Mouse (Mus musculus): ENCODE results near the gene Foxk1. TPM values are rescaled to one million over a fixed set of nuclear protein-coding genes. Genes with fewer than 3 reads are reported as not detected.

The Foxk1 gene
- polyA plus RNA-seq, 1 experiment from 2014 or later, result 3.3 TPM

- H3K27ac ChIP-seq, result no peak overlapping the region
- no peaks in the 10 kb centered on the region for H3K27me3 ChIP-seq (ENCODE audit: insufficient read depth, poor library complexity, severe bottlenecking)
Observed at GRCm38 (mm10) chr5:142374343-142374742, 27.0 kb upstream of the Foxk1 start.

GRCm38 (mm10) chr5:142375641-142376040 is 25.7 kb upstream of the Foxk1 start:
- 93% methylated on average over 5 of the region's 5 CpGs for WGBS
- no peak overlapping the region for H3K4me3 ChIP-seq
- no peak for DNase-seq (ENCODE audit: low spot score)
- peaks cover 10% of the 10 kb centered on the region for H3K4me1 ChIP-seq
- H3K9me3 ChIP-seq, result no peaks in the 10 kb centered on the region
- H3K27ac ChIP-seq, result no peak overlapping the region
- H3K27me3 ChIP-seq (ENCODE audit: insufficient read depth, poor library complexity, severe bottlenecking), result no peaks in the 10 kb centered on the region
- H3K36me3 ChIP-seq, result no peaks in the 10 kb centered on the region

More at GRCm38 (mm10) chr5:142374343-142374742, 27.0 kb upstream of the Foxk1 start:
- 79% methylated on average over 9 of the region's 9 CpGs for WGBS
- H3K36me3 ChIP-seq, result 0 out of 2 replicates have a peak, but pooled peaks cover 6% of the 10 kb centered on the region
- H3K4me3 ChIP-seq, result no peak overlapping the region
- DNase-seq (ENCODE audit: low spot score), result no peak
- H3K9me3 ChIP-seq, result no peaks in the 10 kb centered on the region
- H3K4me1 ChIP-seq, result peaks cover 10% of the 10 kb centered on the region

- Histone ChIP-seq H3K4me3 (no peak overlapping the region), H3K4me1 (peaks cover 8% of the 10 kb centered on the region), H3K27ac (no peak overlapping the region), H3K9me3 (no peaks in the 10 kb centered on the region), H3K36me3 (no peaks in the 10 kb centered on the region), H3K27me3 (ENCODE audit: insufficient read depth, poor library complexity, severe bottlenecking) (no peaks in the 10 kb centered on the region)
- DNase-seq (ENCODE audit: low spot score), result no peak
- WGBS, result 86% methylated on average over 6 of the region's 6 CpGs
Observed at GRCm38 (mm10) chr5:142376071-142376470, 25.2 kb upstream of the Foxk1 start.

DNA sequence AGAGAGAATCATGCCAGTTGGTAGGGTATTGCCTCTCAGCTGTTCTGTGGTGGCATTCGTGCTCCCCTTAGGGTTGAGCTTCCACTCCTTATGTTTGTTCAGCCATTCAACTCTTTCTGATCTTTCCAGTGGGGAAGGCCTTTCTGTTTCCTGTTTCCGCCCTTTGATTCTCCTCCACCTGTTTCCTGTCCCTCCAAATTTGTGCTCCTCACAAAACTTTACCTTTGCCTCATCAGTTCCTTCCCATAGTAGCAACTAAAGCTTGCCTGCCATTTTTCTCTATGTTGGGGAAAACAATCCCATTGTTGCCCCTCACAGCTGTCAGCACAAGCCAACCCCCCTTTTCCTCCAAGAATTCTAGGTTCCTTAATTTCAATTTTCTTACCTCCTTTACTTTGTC is 23.2 kb upstream of the Foxk1 start:
- WGBS, result 68% methylated on average over 2 of the region's 2 CpGs

DNA sequence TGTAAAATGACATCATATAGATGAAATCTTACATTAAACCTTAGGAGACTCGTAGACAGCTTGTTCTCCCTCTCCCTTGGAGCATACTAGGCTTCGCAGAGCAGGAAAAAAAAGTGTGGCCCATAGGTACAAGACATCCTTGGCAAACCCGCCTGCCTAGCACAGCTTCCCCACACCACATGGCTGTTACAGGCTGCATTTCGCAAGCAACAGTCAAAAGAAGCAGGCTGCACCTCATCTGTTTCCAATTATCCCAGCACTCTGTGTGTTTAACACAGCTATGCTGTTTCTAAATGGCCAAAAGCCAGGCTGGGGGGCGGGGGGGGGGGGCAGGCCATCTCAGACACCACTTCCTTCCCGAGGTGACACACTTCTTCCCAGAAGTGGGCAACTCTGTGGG is 20.8 kb upstream of the Foxk1 start:
- H3K9me3 ChIP-seq, result no peaks in the 10 kb centered on the region
- H3K27ac ChIP-seq, result no peak overlapping the region
- no peaks in the 10 kb centered on the region for H3K36me3 ChIP-seq
- H3K4me1 ChIP-seq, result peaks cover 9% of the 10 kb centered on the region; the same call in 1 of the 2 replicates
- no peak for DNase-seq (ENCODE audit: low spot score)
- peaks cover 5% of the 10 kb centered on the region; the same call in 1 of the 2 replicates for H3K27me3 ChIP-seq (ENCODE audit: insufficient read depth, poor library complexity, severe bottlenecking)
- no peak overlapping the region for H3K4me3 ChIP-seq
- 53% methylated on average over 6 of the region's 6 CpGs for WGBS

More for the DNA sequence above, 23.2 kb upstream of the Foxk1 start:
- H3K9me3 ChIP-seq, result no peaks in the 10 kb centered on the region
- no peak overlapping the region; the same call in 1 of the 2 replicates for H3K27ac ChIP-seq
- H3K4me1 ChIP-seq, result no peaks in the 10 kb centered on the region
- no peaks in the 10 kb centered on the region for H3K36me3 ChIP-seq
- no peak for DNase-seq (ENCODE audit: low spot score)
- no peaks in the 10 kb centered on the region for H3K27me3 ChIP-seq (ENCODE audit: insufficient read depth, poor library complexity, severe bottlenecking)
- no peak overlapping the region for H3K4me3 ChIP-seq

DNA sequence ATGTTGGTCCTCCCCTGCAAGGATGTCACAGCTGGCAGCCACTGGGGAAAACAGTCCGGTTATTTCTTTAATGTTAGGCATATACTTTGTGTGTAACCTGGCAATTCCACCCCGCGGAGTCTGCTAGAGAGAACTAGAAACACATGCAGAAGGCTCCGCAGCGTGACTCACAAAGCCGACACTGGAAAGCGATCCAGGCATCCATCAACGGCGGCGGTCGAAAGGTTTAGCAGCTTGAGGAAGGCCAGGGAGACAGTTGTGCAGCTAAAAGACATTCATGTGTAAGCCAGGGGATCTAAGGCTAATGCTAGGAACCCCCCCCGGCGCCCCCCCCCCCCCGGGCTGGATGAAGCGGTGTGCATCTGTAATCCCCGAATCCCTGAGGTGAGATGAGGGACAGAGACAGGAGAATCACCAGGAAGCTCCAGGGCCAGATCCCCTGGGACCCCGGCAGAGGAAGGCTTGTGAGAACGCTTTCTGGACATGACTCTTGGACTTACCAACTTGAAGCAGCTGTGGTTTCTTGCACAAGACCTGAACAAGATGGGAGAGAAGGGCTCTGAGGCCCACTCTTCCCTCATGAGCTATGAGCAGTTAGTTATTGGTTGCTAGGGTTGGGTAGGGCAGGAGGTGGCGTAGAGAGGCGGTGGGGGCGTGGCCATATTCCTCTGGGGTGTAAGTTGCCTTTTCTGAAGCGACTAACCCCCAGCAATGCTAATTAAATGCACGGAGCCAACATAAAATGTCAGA is 16.2 kb upstream of the Foxk1 start:
- Histone ChIP-seq H3K27me3 (ENCODE audit: insufficient read depth, poor library complexity, severe bottlenecking) (peaks cover 6% of the 10 kb centered on the region; the same call in 1 of the 2 replicates), H3K4me3 (no peak overlapping the region), H3K36me3 (no peaks in the 10 kb centered on the region), H3K27ac (peak overlapping the region; percentile 56), H3K4me1 (peaks cover 25% of the 10 kb centered on the region), H3K9me3 (no peaks in the 10 kb centered on the region)
- 46% methylated on average over 23 of the region's 23 CpGs for WGBS
- no peak for DNase-seq (ENCODE audit: low spot score)

DNA sequence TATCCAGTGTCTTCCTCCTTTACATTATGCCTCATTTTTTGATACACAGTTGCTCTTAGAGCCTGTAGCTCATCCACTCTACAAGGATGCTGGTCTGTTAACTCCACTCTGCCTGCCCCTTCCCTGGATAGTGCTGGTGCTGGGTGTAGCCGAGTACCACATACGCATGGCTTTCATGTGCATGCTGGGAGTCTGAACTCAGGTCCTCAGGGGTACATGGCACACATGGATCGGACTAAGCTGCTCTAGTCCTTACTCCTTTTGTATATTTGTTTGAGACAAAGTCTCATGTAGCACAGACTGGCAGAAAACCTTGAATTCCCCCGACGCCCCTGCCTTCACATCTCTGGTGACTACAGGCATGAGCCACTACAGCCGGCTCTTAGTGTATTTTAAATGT is 15.0 kb upstream of the Foxk1 start:
- DNase-seq (ENCODE audit: low spot score), result no peak
- no peaks in the 10 kb centered on the region for H3K36me3 ChIP-seq
- WGBS, result 75% methylated on average over 6 of the region's 6 CpGs
- H3K9me3 ChIP-seq, result no peaks in the 10 kb centered on the region
- H3K27me3 ChIP-seq (ENCODE audit: insufficient read depth, poor library complexity, severe bottlenecking), result peaks cover 6% of the 10 kb centered on the region; the same call in 1 of the 2 replicates
- H3K27ac ChIP-seq, result peak overlapping the region; percentile 79
- H3K4me3 ChIP-seq, result no peak overlapping the region
- peaks cover 25% of the 10 kb centered on the region for H3K4me1 ChIP-seq

DNA sequence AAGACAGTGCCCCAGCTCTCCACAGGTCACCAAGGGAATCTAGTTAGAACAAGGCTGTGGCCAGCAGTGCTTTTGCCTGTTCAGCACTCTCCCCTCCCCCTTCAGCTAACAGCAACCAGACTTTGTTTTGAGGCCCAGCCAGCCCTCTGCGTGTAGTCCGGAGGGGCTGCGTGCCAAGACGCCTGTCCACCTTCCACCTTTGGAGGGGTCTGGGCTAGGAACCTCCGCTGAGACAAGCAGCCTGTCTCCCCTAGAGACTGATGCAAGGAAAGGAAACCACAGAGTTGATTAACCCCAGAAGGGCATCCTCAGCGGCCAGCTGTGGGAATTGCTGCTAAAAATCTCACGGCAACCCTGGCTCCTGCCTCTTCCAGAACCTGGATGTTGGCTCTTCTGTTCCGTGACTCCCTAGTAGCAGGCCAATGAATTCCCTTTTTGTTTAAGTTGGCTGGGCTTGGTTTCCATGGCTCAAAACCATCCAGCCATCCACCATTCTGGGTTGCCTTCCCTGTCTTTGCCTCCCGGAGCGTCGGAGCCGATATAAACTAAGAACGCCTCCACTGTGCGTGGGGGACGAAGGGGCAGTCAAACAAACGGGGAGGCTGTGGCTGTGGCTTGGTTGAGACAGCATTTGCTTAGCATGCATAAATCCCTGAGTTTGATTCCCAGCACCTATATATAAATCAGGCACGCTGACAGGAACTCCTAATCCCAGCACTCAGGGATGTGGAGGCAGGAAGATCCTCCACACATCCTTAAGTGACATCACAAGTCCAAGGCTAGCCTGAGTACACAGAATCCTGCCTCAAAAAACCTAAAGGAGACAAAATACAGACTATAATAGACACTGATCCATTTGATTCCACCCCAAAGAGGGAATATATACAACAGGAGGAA is 14.3 kb upstream of the Foxk1 start:
- Histone ChIP-seq H3K27me3 (ENCODE audit: insufficient read depth, poor library complexity, severe bottlenecking) (peaks cover 6% of the 10 kb centered on the region; the same call in 1 of the 2 replicates), H3K27ac (peak overlapping the region; percentile 79), H3K9me3 (no peaks in the 10 kb centered on the region), H3K4me1 (peaks cover 32% of the 10 kb centered on the region), H3K36me3 (no peaks in the 10 kb centered on the region), H3K4me3 (no peak overlapping the region)
- DNase-seq (ENCODE audit: low spot score), result no peak
- 56% methylated on average over 17 of the region's 17 CpGs for WGBS

DNA sequence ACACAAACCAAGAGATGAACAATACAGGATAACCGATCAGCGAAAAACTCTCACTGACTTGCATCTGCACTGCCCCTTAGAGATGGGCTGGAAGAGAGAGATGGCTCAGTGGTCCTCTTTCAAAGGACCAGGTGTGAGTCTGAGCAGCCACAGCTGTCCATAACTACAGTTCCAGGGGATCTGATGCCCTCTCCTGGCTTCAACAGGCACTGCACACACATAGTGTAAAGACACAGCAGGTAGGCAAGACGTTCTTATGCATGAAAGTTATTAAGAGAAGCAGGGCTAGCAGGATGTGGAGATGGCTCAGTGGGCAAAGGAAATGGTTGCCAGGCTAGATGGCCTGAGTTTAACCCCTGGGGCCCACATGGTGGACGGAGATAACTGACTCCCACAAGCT is 13.6 kb upstream of the Foxk1 start:
- H3K9me3 ChIP-seq, result no peaks in the 10 kb centered on the region
- peaks cover 32% of the 10 kb centered on the region for H3K4me1 ChIP-seq
- no peak overlapping the region for H3K27ac ChIP-seq
- WGBS, result 78% methylated on average over 4 of the region's 4 CpGs
- H3K27me3 ChIP-seq (ENCODE audit: insufficient read depth, poor library complexity, severe bottlenecking), result peaks cover 6% of the 10 kb centered on the region; the same call in 1 of the 2 replicates
- no peak for DNase-seq (ENCODE audit: low spot score)
- no peaks in the 10 kb centered on the region for H3K36me3 ChIP-seq
- no peak overlapping the region for H3K4me3 ChIP-seq

DNA sequence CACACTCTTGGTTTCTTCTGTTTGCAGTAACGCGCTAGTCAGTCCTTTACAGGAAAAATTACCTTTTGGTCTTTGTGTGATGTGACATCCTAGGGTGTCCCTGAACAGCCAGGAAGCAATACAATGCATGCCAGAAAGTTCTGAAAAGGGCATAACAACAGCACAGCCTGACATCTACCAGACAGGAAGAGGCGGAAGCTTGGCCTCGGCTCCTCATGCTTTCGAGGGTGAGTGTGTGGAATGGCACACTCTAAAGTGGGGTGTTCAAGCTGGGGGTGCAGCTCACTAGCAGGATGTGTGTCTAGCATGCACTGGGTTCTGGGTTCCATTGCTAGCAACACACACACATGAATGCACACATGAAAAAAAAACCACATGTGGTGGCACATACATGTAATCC is 9.6 kb upstream of the Foxk1 start:
- 70% methylated on average over 5 of the region's 5 CpGs for WGBS
- no peaks in the 10 kb centered on the region for H3K27me3 ChIP-seq (ENCODE audit: insufficient read depth, poor library complexity, severe bottlenecking)
- H3K27ac ChIP-seq, result peak overlapping the region; percentile 62; the same call in 1 of the 2 replicates

DNA sequence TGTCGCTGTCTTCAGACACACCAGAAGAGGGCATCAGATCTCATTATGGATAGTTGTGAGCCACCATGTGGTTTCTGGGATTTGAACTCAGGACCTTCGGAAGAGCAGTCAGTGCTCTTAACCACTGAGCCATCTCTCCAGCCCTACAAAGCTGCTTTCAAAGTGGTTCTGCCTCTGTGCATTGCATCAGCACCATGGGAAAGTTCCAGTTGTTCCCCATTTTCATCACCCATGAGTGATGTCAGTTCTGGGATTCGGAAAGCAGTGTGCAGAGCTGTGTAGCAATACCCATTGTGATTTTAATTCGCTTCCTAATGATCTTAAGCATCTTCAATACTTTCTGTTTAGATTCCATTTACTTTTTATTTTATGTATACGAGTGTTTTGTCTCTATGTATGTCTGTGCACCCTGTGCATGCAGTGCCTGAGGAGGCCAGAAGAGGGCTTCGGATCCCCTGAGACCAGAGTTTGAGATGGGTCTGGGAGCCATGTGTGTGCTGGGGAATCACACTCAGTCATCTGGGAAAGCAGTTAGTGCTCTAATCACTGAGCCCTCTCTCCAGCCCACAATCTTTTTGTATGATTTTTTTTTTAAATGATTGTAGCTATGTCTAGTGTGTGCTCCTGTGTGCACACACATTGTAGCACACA is 6.6 kb upstream of the Foxk1 start:
- WGBS, result 84% methylated on average over 6 of the region's 6 CpGs
- no peak for DNase-seq (ENCODE audit: low spot score)

More for the DNA sequence above, 9.6 kb upstream of the Foxk1 start:
- Histone ChIP-seq H3K9me3 (no peaks in the 10 kb centered on the region), H3K4me3 (no peak overlapping the region), H3K4me1 (peaks cover 14% of the 10 kb centered on the region), H3K36me3 (no peaks in the 10 kb centered on the region)
- no peak for DNase-seq (ENCODE audit: low spot score)

DNA sequence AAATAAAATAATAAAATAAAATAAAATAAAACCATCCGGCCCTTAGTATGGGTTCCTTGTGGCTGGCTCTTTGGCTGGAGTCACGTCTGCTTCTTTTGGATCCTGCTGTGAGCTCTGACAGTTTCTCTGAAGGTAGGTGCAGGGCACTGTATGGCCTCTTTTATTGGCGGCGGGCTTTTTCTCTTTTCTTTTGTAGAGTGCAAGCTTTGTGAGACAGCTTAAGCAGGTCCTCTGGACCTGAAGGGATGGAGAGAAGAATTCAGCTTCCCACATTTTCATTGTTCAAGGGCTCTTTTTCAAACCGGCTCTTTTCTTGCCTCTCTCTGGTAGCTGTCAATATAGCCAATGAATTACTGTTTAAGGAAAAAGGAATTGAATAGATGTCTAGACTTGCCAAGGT is 5.4 kb upstream of the Foxk1 start:
- WGBS, result 58% methylated on average over 5 of the region's 5 CpGs
- no peaks in the 10 kb centered on the region for H3K9me3 ChIP-seq

More for the DNA sequence above, 6.6 kb upstream of the Foxk1 start:
- H3K36me3 ChIP-seq, result no peaks in the 10 kb centered on the region
- H3K4me1 ChIP-seq, result peaks cover 7% of the 10 kb centered on the region; the same call in 1 of the 2 replicates
- no peak overlapping the region for H3K27ac ChIP-seq
- no peaks in the 10 kb centered on the region for H3K27me3 ChIP-seq (ENCODE audit: insufficient read depth, poor library complexity, severe bottlenecking)
- no peak overlapping the region for H3K4me3 ChIP-seq
- no peaks in the 10 kb centered on the region for H3K9me3 ChIP-seq

More for the DNA sequence above, 5.4 kb upstream of the Foxk1 start:
- Histone ChIP-seq H3K27ac (no peak overlapping the region), H3K36me3 (no peaks in the 10 kb centered on the region), H3K4me1 (peaks cover 16% of the 10 kb centered on the region), H3K27me3 (ENCODE audit: insufficient read depth, poor library complexity, severe bottlenecking) (no peaks in the 10 kb centered on the region), H3K4me3 (no peak overlapping the region)
- no peak for DNase-seq (ENCODE audit: low spot score)

Data from heart, embryonic 10.5 days (tissue).